Mouse (Mus musculus) frontal cortex, postnatal 10 days (tissue): ENCODE measurements around the gene Proz.
"Not testable (repeated sequence)": the region's sequence is repeated elsewhere in the genome, so short reads cannot be mapped to it uniquely, and the experiment has no call there.

Experiments
- DNase-seq, 2 experiments: peaks; one replicate each; pipeline ENCODE4 v3.0.0; 2022; ENCODE audit warnings: low spot score in 2 of 2, mixed read lengths in 1 of 2

Proz gene

DNA sequence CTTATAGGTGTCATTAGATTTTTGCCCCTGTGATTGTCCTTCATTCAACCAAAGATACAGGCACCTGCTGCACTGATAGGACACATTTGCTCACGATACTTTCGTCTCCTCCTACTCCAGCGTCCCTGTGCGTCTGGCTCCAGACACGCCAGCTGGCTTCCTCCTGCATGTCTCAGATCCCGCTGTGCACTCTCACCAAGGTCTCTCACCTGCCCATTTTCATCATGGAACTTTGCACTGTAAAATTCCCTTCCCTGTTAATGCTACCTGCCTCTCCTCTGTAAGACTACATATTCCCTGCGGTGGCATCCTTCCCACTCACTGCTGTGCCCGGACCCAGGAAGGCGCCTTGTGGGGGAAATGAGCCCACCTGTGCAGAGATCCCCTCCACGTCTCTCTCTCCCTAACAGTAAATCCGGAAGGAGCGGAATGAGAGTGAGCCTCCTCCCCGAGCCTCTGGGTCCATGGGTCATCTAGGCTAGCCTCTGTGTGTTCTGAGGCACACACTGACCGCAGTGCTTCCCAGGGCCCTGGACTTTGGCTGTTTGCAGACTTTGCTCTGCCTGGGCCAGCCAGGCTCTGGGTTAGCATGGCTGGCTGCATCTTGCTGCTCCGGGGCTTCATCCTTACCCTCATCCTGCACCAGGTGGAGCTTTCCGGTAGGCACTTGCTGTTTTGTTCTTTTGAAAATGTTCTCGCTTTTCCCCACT lies at the start of gene Proz:
Gene Proz (plus strand): TSS at position 474 of the 710 bp plus-strand sequence.
- no peak for DNase-seq

- DNase-seq: no peak
These were observed 41.2 kb upstream of the Proz start for GRCm38 (mm10) chr8:13019560-13019959.

DNA sequence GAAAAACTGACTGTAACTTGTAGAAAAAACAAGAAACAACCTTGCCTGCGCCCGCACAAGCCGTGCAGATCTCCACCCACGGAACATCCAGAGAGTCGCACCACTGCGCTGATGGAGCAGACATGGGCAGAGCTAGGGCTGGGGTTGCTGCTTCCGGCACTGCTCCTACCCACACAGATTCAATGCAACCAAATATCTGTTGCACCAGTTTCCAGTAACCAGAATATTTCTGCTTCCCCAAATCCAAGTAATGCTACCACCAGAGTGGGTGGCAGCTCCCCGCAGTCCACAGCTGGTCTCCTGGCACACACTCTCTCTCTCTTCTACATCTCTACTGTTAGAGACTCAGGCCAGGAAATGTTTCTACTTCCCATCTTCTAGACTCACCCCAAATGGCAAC lies 38.9 kb upstream of the Proz start:
- no peak for DNase-seq

GRCm38 (mm10) chr8:13025487-13026224 lies 35.1 kb upstream of the Proz start, which contains the start of gene F7:
TSS of gene F7 (plus strand) at chr8:13026034.
- DNase-seq: no peak

DNA sequence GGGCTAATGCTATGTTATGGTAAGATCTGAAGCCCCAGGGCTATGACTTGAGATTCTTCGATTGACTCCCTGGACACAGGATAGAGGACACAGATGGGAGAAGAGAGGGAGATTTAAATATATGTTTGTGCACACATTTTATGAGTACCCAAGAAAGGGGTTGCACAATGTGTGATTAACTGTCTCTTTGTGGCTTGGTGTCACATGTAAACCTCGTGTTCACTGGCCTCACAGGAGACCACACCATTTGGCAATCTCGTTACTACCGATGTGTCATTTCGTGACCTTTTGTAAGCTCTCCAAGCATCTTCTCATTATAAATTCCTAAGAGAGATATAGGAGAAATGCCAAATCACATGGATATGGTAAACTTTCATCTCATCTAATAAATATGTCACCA lies 33.1 kb upstream of the Proz start:
- no peak for DNase-seq

GRCm38 (mm10) chr8:13028482-13028881 lies 32.2 kb upstream of the Proz start:
- no peak for DNase-seq

- DNase-seq: peak in 1 of 2 experiments; percentile 28
These were observed 24.3 kb upstream of the Proz start for GRCm38 (mm10) chr8:13036346-13036812.

GRCm38 (mm10) chr8:13037015-13037414 lies 23.7 kb upstream of the Proz start, which contains the start of gene F10:
TSS of gene F10 (plus strand) at chr8:13037308.
- DNase-seq: no peak

DNA sequence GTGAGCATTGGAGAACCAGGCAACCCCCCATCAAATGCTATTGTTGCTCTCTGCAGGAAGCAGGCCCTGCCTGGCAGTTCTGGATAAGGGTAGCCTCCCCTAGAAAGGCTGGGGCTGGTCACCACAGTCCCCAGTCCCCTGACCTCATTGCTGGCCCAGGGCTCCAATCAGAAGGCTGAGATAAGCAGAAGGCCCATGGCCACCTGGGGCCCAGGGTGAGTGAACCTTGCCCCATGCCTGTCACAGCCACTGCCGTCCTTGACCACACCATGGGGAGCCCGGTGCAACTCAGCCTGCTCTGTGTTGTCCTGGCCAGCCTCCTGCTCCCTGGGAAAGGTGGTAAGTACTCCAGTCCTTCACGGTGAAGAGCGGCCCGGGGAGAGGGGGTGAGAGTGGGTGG lies 23.1 kb upstream of the Proz start:
- DNase-seq: no peak

- no peak for DNase-seq
These were observed 21.7 kb upstream of the Proz start for GRCm38 (mm10) chr8:13039054-13039453.

GRCm38 (mm10) chr8:13041459-13041858 lies 19.3 kb upstream of the Proz start:
- no peak for DNase-seq

DNA sequence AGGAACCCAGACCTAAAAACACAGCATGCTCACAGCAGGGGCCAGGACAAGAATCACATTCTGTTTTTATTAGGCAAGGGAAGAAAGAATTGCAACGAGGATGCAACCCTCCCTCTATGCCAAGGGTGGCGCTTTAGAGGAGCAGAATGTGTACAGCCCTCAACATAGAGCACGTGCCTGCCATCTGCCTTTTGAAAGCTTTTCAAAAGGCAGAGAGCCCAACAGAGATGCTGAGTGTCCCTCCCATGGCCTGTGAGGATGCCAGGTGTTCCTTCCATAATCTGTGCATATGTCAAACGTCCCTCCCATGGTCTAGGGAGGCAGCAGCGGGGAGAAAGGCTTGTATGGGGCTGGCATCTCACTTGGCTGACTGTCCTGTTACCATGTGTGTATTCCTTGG lies 13.1 kb upstream of the Proz start:
- DNase-seq: no peak

- no peak for DNase-seq
These were observed 10.2 kb upstream of the Proz start for GRCm38 (mm10) chr8:13050550-13050949.

DNA sequence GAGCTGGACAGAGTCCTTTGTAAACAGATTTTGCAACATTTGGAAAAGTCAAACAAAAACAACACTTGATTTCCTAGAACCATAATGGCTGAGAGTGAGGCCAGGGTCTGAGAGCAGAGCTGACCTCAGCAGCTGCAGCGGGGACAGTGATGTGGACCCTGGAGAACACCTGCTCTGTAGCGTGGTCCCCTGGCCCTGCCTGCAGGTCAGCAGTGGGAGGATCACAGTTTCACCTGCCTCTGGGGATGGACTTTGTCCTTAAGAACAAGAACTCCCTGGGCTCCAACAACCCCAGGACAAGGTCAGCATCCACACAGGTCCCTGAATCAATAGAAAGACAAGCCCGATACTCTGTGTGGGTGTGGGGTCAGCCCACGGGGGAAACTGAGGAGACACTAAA lies 3.4 kb upstream of the Proz start:
- no peak for DNase-seq

- DNase-seq: no peak
These were observed 2.4 kb downstream of the Proz start for GRCm38 (mm10) chr8:13063112-13063511.

DNA sequence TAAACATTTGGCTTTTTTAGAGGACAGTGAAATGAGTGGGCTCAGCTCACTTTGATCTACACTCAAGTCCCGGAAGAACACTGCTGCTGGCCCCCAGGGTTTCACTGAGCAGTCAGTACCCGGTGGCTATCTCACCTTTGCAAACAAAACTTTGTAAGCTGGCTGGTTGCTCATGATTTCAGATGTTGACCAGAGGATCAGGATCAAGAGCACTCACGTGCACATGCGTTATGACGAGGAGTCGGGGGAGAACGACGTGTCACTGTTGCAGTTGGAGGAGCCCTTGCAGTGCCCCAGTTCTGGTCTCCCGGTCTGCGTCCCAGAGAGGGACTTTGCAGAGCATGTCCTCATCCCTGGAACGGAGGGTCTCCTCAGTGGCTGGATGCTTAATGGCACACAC lies 12.5 kb downstream of the Proz start:
- no peak for DNase-seq

GRCm38 (mm10) chr8:13075044-13075443 lies 14.3 kb downstream of the Proz start:
- DNase-seq: no peak

DNA sequence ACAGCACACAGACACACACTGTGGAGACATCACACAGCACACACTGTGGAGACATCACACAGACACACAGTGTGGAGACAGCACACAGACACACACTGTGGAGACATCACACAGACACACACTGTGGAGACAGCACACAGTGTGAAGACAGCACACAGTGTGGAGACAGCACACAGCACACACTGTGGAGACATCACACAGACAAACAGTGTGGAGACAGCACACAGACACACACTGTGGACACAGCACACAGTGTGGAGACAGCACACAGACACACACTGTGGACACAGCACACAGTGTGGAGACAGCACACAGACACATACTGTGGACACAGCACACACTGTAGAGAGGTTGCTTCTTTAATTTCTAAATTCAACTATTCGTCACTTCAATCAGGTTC lies 14.9 kb downstream of the Proz start:
- not testable (repeated sequence) for DNase-seq

DNA sequence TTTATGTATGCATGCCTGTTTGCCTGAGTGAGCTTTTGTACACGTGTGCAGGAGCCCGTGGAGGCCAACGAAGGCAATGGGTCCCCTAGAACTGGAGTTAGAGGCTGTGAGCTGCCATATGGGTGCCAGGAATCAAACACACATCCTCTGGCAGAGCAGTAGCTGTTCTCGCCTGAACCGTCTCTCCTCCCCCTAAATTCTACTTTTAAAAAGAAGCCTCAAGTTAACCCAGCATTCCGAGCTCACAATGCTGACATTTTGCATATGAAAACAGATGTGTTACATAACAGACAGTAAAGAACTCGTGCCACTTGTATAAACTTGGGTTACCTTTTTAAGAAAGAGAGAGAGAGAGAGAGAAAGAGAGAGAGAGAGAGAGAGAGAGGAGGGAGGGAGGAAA lies 16.8 kb downstream of the Proz start:
- no peak for DNase-seq

DNA sequence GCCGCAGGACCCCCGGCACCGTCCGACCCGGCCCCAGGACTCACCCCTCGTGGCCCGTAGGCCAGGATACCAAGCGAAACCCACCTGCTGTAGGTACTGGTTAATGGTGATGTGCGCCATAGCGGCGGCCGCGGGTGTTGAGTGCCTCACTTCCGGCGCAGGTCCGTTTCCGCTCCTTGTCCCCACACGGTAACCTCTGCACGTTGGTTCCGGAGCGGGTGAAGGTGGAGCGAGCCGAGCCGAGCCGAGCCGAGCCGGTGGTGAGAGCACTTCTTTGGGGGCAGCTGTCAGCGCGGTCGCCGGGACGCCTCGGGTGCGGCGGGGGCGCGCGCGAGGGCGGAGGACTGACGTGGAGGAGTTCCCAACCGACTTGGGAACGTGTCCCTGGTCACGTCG lies 44.0 kb downstream of the Proz start:
- peak; percentile 84 to 91 for DNase-seq

- peak; percentile 93 to 97 for DNase-seq
These were observed 44.6 kb downstream of the Proz start, which contains the start of the genes Pcid2 and Cul4a for GRCm38 (mm10) chr8:13105087-13105881. TSS of gene Pcid2 (minus strand) at chr8:13105459. TSS of gene Cul4a (plus strand) at chr8:13105621.
